Mouse (Mus musculus) olfactory bulb, adult 2 months (tissue): ENCODE measurements around the gene Dqx1. TPM values are rescaled to one million over a fixed set of nuclear protein-coding genes. Genes with fewer than 3 reads are reported as not detected.

Experiments
- H3K27ac ChIP-seq: fragments of 200-500 bp; 2 replicates; pipeline ENCODE4 v1.5.1; 2012; ENCODE audit warnings: low read depth, low read length; ENCODE audit not compliant: insufficient read depth
- H3K4me1 ChIP-seq: fragments of 200-500 bp; 2 replicates; pipeline ENCODE4 v1.6.1; 2012; ENCODE audit warnings: low read length; ENCODE audit not compliant: control insufficient read depth, insufficient read depth
- H3K4me3 ChIP-seq: fragments of 200-500 bp; 2 replicates; pipeline ENCODE4 v1.5.1; 2012; ENCODE audit warnings: mild to moderate bottlenecking, low read depth, low read length, moderate library complexity; ENCODE audit not compliant: insufficient read depth
- CTCF ChIP-seq: fragments of 200-500 bp; IDR thresholded peaks from 2 replicates; pipeline ENCODE4 v1.5.1; 2012; ENCODE audit warnings: low read depth, mild to moderate bottlenecking, low read length, moderate library complexity; ENCODE audit not compliant: insufficient read depth
- POLR2A ChIP-seq: fragments of 200-500 bp; IDR thresholded peaks from 2 replicates; pipeline ENCODE4 v1.6.1; 2012; ENCODE audit warnings: mild to moderate bottlenecking, low read depth, low read length, moderate library complexity; ENCODE audit not compliant: insufficient read depth
- WGBS: fragments of 180-500 bp; shearing (Covaris S2); methylation state at CpG from one replicate; pipeline ENCODE4 v1.1.7; 2018; 5-methylcytosine and 5-hydroxymethylcytosine counted together
- polyA plus RNA-seq: library from polyadenylated mRNA; stranded (reverse); fragments of >200 nt; gene quantifications from 2 replicates; pipeline ENCODE4 v1.2.4, GENCODE M21; 2012; ENCODE audit warnings: low replicate concordance; ENCODE audit not compliant: missing spikeins, insufficient read depth, insufficient read length

Gene Dqx1
- polyA plus RNA-seq, 1 experiment, result not detected

DNA sequence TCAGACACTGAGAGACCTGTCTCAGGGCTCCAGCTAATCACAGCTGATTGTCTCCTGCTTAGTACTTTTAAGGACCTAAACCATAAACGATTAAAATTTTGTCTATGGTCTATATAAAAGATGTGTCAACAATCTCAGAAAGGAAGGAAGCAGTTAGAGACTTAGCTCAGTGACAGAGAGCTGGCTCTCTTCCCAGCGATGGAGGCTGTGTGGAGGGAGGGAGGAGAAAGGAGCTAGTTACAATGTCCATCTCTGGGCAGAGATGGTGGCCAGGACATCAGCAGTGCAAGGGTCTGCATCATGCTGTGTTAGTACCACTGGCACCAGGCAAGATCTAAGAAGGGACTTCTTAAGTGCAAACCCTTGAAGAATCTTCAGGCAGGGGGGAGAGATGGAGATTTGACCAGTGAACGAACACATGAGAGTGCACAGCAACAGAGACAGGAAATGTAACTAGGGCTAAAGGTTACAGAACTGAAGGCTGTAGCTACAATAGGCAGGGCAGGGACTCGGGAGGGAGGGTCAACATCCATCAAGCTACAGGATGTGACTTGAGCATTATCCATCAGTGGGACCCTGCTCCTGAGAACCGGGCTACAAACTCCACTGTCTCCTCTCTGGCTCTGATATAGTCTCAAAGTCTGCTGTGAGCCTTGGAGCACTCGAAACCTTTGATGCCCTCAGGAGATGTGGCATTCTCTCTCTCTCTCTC, 34.9 kb downstream of the Dqx1 start:
- H3K27ac ChIP-seq, result no peak overlapping the region
- H3K4me3 ChIP-seq, result no peak overlapping the region
- H3K4me1 ChIP-seq, result peaks cover 3% of the 10 kb centered on the region; the same call in 1 of the 2 replicates
- no peak for TF ChIP-seq POLR2A
- no peak for TF ChIP-seq CTCF
- WGBS, result 37% methylated on average over 6 of the region's 6 CpGs

- WGBS, result 49% methylated on average over 6 of the region's 6 CpGs
- no peak overlapping the region for H3K4me3 ChIP-seq
- TF ChIP-seq POLR2A, result no peak
- TF ChIP-seq CTCF, result no peak
Observed at GRCm38 (mm10) chr6:83095968-83096367, 38.3 kb downstream of the Dqx1 start.

DNA sequence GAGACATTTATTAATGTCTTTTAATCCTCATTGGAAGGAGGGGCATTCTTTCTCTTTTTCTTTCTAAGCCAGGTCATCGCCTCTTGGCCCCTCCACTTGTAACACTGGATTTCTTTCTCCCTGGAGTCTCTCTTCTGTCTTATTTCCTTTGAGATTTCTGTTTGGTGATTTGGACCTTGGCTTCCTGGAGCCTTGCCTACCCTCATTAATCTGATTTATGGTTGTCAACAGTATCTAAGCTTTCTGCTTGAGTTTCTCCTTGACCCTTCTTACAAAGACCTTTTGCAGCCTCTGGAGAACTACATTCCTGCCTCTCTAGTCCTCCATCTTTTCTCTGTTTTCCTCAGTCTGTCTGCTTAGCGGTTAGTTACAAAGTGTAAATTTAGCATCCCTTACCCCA, 40.8 kb downstream of the Dqx1 start:
- 56% methylated on average over 2 of the region's 2 CpGs for WGBS
- TF ChIP-seq CTCF (no peak), POLR2A (no peak)
- H3K27ac ChIP-seq, result no peak overlapping the region
- H3K4me3 ChIP-seq, result no peak overlapping the region
- peaks cover 16% of the 10 kb centered on the region for H3K4me1 ChIP-seq

More at GRCm38 (mm10) chr6:83095968-83096367, 38.3 kb downstream of the Dqx1 start:
- Histone ChIP-seq H3K27ac (no peak overlapping the region), H3K4me1 (no peaks in the 10 kb centered on the region)

DNA sequence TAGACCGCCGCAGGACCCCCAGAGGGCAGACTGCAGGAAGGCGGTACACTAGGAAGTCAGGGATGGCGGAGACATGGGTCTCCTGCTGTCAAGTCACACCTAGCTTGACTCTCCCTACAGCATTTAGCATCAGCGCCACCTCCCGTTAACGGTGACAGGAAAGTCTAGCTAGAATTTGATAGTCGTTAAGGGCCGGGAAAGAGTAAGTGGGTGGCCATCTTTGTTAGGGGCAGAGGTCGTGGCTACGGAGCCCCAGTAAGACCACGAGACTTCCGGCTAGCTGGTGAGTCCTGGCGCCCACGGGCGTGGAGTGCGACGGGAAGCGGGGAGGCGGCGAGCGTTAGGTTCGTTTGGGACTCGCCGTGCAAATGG, 43.7 kb downstream of the Dqx1 start, which contains the start of the genes Ccdc142 and Gm42688:
Gene Ccdc142 (plus strand): TSS at position 286 of the 372 bp plus-strand sequence.
Gene Gm42688 (plus strand): TSS at position 302 of the 372 bp plus-strand sequence.
- H3K4me3 ChIP-seq, result peak within 1 kb of the TSS; percentile 70
- peaks cover 18% of the 10 kb centered on the region for H3K4me1 ChIP-seq
- TF ChIP-seq CTCF (no peak), POLR2A (no peak)
- WGBS, result under 1% methylated on average over 25 of the region's 25 CpGs
- 0 out of 2 replicates have a peak within 1 kb of the TSS, but pooled peaks have one; percentile 10 for H3K27ac ChIP-seq

DNA sequence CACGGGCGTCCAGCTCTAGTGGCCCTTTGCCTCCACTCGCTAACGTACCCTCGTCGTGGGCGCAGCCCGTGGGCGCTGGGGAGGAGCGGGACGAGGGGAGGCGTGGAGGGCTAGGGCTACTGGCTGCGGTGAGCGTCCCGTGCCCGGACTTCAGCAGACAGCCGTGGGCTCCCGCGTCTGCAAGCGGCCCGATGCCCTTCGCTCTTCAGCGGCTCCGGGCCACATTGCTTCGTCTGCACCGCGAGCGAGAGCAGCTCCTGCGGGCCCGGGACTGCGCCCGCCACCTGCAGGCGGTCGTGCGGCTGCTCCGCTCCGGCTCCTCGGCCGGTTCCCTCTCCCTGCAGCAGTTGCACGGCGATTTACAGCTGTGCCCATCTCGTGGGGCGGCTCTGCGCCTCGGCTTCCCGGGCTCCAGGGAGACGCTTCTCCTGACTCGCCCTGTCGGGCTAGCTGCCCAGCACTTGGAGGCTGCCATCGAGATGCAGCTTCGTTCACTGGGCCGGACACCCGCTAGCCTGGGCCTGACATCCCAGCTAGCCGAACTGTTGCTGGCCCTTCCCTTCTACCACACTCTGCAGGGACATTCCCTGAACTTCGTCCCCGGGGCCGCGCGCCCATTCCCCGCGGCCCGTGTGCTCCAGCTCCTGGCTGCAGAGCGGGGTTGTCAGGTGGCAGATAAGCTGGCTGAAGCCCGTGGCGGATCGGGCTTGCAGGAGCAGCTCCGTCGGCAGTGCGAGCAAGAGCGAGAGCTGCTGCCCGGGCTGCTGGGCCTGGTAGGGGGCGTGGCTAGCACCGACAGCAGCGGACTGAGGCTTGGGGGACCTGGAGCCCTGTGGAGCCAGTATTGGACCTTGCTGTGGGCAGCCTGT, 44.3 kb downstream of the Dqx1 start:
- under 1% methylated on average over 74 of the region's 74 CpGs for WGBS
- peaks cover 18% of the 10 kb centered on the region for H3K4me1 ChIP-seq
- TF ChIP-seq CTCF (peak; percentile 20; the same call in 1 of the 2 replicates), POLR2A (0 out of 2 replicates have a peak, but pooled peaks have one; percentile 12)
- 0 out of 2 replicates have a peak overlapping the region, but pooled peaks have one; percentile 10 for H3K27ac ChIP-seq
- H3K4me3 ChIP-seq, result peak overlapping the region; percentile 70

- 61% methylated on average over 11 of the region's 11 CpGs for WGBS
- Histone ChIP-seq H3K4me1 (peaks cover 27% of the 10 kb centered on the region), H3K4me3 (peak overlapping the region; percentile 70; the same call in 1 of the 2 replicates), H3K27ac (no peak overlapping the region)
- TF ChIP-seq POLR2A, result no peak
- no peak for TF ChIP-seq CTCF
Observed at GRCm38 (mm10) chr6:83103130-83103650, 45.5 kb downstream of the Dqx1 start.

GRCm38 (mm10) chr6:83104158-83104557, 46.5 kb downstream of the Dqx1 start:
- 52% methylated on average over 4 of the region's 4 CpGs for WGBS
- Histone ChIP-seq H3K27ac (no peak overlapping the region), H3K4me1 (peaks cover 27% of the 10 kb centered on the region), H3K4me3 (no peak overlapping the region)
- TF ChIP-seq POLR2A (no peak), CTCF (no peak)

DNA sequence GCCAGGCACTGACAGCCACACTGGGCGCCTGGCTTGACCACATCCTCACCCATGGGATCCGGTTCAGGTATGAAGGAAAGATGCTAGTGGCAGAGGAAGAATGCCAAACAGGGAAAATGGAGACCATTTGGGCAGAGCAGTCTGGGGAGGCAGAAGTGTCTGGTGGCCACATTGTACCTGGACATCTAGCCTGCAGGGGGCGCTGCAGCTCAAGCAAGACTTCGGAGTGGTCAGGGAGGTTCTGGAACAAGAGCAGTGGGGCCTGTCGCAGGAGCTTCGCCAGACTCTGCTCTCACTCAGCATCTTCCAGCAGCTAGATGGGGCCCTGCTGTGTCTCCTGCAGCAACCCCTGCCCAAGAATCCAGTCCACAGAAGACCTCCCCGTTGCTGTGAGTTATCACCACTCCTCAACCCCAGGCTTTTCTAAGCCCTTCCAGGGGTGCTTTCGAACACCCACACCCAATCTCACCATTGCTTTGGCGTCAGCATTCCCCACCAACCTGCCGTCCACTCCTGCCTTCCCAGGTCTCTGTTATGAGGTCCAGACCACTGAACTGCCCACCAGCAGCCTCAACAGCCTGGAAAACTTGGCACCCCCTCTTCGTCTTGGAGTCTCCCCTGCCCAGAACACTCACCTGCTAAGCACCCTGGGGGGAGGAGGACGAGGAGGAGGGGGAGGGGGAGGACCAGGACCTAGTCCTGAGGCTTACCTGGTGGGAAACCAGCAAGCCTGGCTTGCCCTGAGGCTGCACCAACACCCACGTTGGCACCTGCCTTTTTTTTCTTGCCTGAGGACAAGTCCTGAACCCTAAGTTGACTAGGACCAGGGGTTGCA, 50.1 kb downstream of the Dqx1 start:
- Histone ChIP-seq H3K27ac (no peak overlapping the region), H3K4me3 (no peak overlapping the region), H3K4me1 (peaks cover 18% of the 10 kb centered on the region)
- WGBS, result 35% methylated on average over 13 of the region's 13 CpGs
- TF ChIP-seq CTCF (no peak), POLR2A (no peak)
